Mouse (Mus musculus) ES-Bruce4 (cell line): ENCODE measurements around the gene Tex14. TPM values are rescaled to one million over a fixed set of nuclear protein-coding genes. Genes with fewer than 3 reads are reported as not detected.

Experiments used
- H3K27ac ChIP-seq: 2 replicates; pipeline ENCODE4 v1.5.1; 2012; ENCODE audit warnings: low read length, inconsistent platforms; ENCODE audit not compliant: insufficient read depth
- H3K27me3 ChIP-seq: 2 replicates; pipeline ENCODE4 v1.6.1; 2012; ENCODE audit warnings: mild to moderate bottlenecking, low read length, inconsistent platforms; ENCODE audit not compliant: control insufficient read depth, poor library complexity, insufficient read depth, severe bottlenecking
- H3K36me3 ChIP-seq: 2 replicates; pipeline ENCODE4 v1.6.1; 2012; ENCODE audit warnings: inconsistent platforms, mild to moderate bottlenecking, low read length, moderate library complexity; ENCODE audit not compliant: control insufficient read depth, poor library complexity, insufficient read depth, severe bottlenecking
- H3K4me1 ChIP-seq: one replicate; pipeline ENCODE4 v1.8.1; 2011; ENCODE audit warnings: low read length; ENCODE audit not compliant: control insufficient read depth, insufficient read depth
- H3K4me3 ChIP-seq: 2 replicates; pipeline ENCODE4 v1.5.1; 2011; ENCODE audit warnings: low read depth, mild to moderate bottlenecking, low read length
- H3K9ac ChIP-seq: 2 replicates; pipeline ENCODE4 v1.6.1; 2012; ENCODE audit warnings: low read depth, mild to moderate bottlenecking, inconsistent platforms; ENCODE audit not compliant: poor library complexity, severe bottlenecking
- H3K9me3 ChIP-seq: replicated peaks from 2 replicates; pipeline ENCODE4 v1.6.1; 2012; ENCODE audit warnings: mild to moderate bottlenecking, low read length, inconsistent platforms; ENCODE audit not compliant: control insufficient read depth, poor library complexity, insufficient read depth, severe bottlenecking
- CTCF ChIP-seq: IDR thresholded peaks from one replicate; pipeline ENCODE4 v1.8.1; 2011; ENCODE audit warnings: low read depth, low read length
- EP300 ChIP-seq: IDR thresholded peaks from 2 replicates; pipeline ENCODE4 v1.6.1; 2011; ENCODE audit warnings: low read depth, low read length; ENCODE audit not compliant: insufficient read depth
- POLR2A ChIP-seq: IDR thresholded peaks from one replicate; pipeline ENCODE4 v1.8.1; 2011; ENCODE audit warnings: low read length; ENCODE audit not compliant: insufficient read depth
- polyA plus RNA-seq: library from polyadenylated mRNA; stranded (reverse); fragments of >200 nt; gene quantifications from 2 replicates; pipeline ENCODE4 v1.2.4, GENCODE M21; 2011; ENCODE audit warnings: low read depth; ENCODE audit not compliant: missing spikeins, insufficient read depth, insufficient read length

Gene Tex14
- polyA plus RNA-seq, 1 experiment = 15.9 TPM

DNA sequence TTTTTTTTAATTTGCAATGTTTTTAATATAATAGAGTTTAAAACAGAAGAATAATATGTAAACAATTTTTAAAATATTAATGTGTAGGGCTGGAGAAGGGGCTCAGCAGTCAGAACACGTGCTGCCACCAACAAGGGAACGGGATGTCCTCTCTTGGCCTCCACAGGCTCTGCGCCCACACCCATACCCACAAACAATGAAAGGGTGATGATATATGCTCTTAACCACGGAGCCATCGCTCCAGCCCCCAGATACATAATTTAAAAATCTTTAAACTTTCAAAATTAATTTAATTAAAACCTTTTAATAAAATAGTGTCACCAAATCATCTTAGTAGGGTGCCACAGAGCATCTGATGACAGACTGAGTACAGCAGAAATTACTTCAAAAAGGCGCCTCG is 37.8 kb upstream of the Tex14 start:
- H3K36me3 ChIP-seq = no peaks in the 10 kb centered on the region
- no peaks in the 10 kb centered on the region; the same call in 1 of the 2 replicates for H3K27me3 ChIP-seq
- no peaks in the 10 kb centered on the region; the same call in 1 of the 2 replicates for H3K9me3 ChIP-seq
- H3K27ac ChIP-seq = no peak overlapping the region
- no peak overlapping the region for H3K9ac ChIP-seq
- H3K4me1 ChIP-seq = no peaks in the 10 kb centered on the region
- TF ChIP-seq POLR2A (no peak), EP300 (no peak), CTCF (no peak)
- H3K4me3 ChIP-seq = no peak overlapping the region

GRCm38 (mm10) chr11:87367865-87368580 is 36.8 kb upstream of the Tex14 start:
- Histone ChIP-seq H3K36me3 (no peaks in the 10 kb centered on the region), H3K27me3 (no peaks in the 10 kb centered on the region; the same call in 1 of the 2 replicates), H3K9ac (no peak overlapping the region), H3K4me1 (no peaks in the 10 kb centered on the region), H3K27ac (no peak overlapping the region), H3K4me3 (no peak overlapping the region), H3K9me3 (no peaks in the 10 kb centered on the region; the same call in 1 of the 2 replicates)
- TF ChIP-seq CTCF (no peak), EP300 (no peak), POLR2A (no peak)

DNA sequence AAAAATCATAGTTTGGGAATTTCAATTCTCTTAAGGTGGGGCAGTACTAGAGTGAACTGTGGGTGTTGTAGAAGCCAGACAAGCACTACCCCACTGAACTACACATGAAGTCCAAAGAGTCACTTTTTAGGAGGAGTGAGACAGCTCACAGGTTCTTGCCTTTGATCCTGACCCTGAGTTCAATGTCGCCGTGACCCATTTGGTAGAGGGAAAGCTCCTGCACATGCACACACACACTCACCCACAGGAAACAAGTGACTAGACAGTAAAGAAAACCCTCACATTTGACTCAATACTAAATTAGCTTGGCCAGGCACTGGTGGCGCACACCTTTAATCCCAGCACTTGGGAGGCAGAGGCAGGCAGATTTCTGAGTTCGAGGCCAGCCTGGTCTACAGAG is 20.3 kb upstream of the Tex14 start:
- no peak overlapping the region for H3K9ac ChIP-seq
- TF ChIP-seq POLR2A (no peak), CTCF (no peak), EP300 (no peak)

GRCm38 (mm10) chr11:87385676-87386075 is 19.2 kb upstream of the Tex14 start:
- Histone ChIP-seq H3K27me3 (no peaks in the 10 kb centered on the region), H3K27ac (no peak overlapping the region), H3K36me3 (peaks cover 2% of the 10 kb centered on the region), H3K4me1 (no peaks in the 10 kb centered on the region), H3K9me3 (no peaks in the 10 kb centered on the region), H3K9ac (no peak overlapping the region), H3K4me3 (no peak overlapping the region)
- TF ChIP-seq CTCF (no peak), EP300 (no peak), POLR2A (no peak)

More for the DNA sequence above, 20.3 kb upstream of the Tex14 start:
- Histone ChIP-seq H3K27me3 (no peaks in the 10 kb centered on the region), H3K9me3 (no peaks in the 10 kb centered on the region), H3K27ac (no peak overlapping the region), H3K36me3 (peaks cover 7% of the 10 kb centered on the region), H3K4me3 (no peak overlapping the region), H3K4me1 (no peaks in the 10 kb centered on the region)

- no peaks in the 10 kb centered on the region for H3K9me3 ChIP-seq
- no peaks in the 10 kb centered on the region for H3K4me1 ChIP-seq
- H3K9ac ChIP-seq = no peak overlapping the region
- no peak overlapping the region for H3K4me3 ChIP-seq
- H3K27ac ChIP-seq = no peak overlapping the region
- peaks cover 10% of the 10 kb centered on the region for H3K36me3 ChIP-seq
- H3K27me3 ChIP-seq = no peaks in the 10 kb centered on the region
- TF ChIP-seq EP300 (no peak), POLR2A (no peak), CTCF (peak; percentile 3)
These were observed 11.0 kb upstream of the Tex14 start for GRCm38 (mm10) chr11:87393855-87394254.

- H3K9me3 ChIP-seq = no peaks in the 10 kb centered on the region
- TF ChIP-seq CTCF (no peak), EP300 (no peak), POLR2A (no peak)
These were observed 6.5 kb upstream of the Tex14 start for GRCm38 (mm10) chr11:87398402-87398801.

More at GRCm38 (mm10) chr11:87398402-87398801, 6.5 kb upstream of the Tex14 start:
- no peak overlapping the region for H3K27ac ChIP-seq
- no peaks in the 10 kb centered on the region for H3K27me3 ChIP-seq
- H3K4me3 ChIP-seq = no peak overlapping the region
- H3K36me3 ChIP-seq = peaks cover 2% of the 10 kb centered on the region
- H3K9ac ChIP-seq = no peak overlapping the region
- H3K4me1 ChIP-seq = no peaks in the 10 kb centered on the region
